Mouse (Mus musculus) right cerebral cortex, postnatal 4 days (tissue): ENCODE data around the gene Rab26.

Source experiments
- DNase-seq: peaks from one replicate; pipeline ENCODE4 v3.0.0-alpha.2; 2022

Gene Rab26

GRCm38 (mm10) chr17:24546234-24546633 lies 12.2 kb upstream of the Rab26 start:
- DNase-seq: no peak

GRCm38 (mm10) chr17:24545247-24545646 lies 11.2 kb upstream of the Rab26 start:
- DNase-seq: no peak

DNA sequence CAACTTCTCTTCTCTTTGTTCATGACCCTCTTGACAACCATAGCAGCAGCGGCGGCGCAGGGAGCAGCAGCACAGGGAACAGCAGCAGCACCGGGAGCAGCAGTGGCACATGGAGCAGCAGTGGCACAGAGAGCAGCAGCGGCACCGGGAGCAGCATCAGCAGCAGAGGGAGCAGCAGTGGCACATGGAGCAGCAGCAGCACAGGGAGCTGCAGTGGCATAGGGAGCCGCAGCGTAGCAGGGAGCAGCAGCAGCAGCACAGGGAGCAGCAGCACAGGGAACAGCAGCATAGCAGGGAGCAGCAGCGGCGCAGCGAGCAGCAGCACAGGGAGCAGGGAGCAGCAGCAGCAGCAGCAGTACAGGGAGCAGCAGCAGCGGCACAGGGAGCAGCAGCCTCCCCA lies 10.6 kb upstream of the Rab26 start:
- DNase-seq: no peak

DNA sequence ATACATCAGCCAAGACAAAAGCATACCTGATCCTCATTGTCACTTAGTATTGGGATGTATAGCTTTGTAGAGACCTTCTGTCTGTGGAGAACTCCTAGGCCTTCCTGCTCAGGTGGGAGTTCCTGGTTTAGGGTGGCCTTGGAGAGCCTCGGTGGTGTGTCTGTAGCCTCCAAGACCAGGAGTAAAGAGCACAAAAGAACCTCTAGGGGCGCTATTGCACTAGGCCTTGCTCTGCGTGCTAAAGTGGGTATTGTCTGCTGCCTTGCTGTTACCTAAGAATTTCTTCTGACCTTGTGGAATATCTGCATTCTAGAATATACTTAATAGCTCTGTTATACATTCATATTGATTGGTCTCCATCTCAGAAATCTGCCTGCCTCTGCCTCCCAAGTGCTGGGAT lies 6.4 kb upstream of the Rab26 start:
- no peak for DNase-seq

- peak; percentile 63 for DNase-seq
Observed at GRCm38 (mm10) chr17:24538950-24539349, 4.9 kb upstream of the Rab26 start.

GRCm38 (mm10) chr17:24537536-24537935 lies 3.5 kb upstream of the Rab26 start:
- no peak for DNase-seq

GRCm38 (mm10) chr17:24535300-24535699 lies 1.3 kb upstream of the Rab26 start:
- DNase-seq: no peak

GRCm38 (mm10) chr17:24533099-24533992 lies 664 bp downstream of the Rab26 start:
- DNase-seq: peak; percentile 74

- DNase-seq: no peak
Observed at GRCm38 (mm10) chr17:24532045-24532444, 2.0 kb downstream of the Rab26 start.

- no peak for DNase-seq
Observed at GRCm38 (mm10) chr17:24531064-24531463, 2.9 kb downstream of the Rab26 start.

DNA sequence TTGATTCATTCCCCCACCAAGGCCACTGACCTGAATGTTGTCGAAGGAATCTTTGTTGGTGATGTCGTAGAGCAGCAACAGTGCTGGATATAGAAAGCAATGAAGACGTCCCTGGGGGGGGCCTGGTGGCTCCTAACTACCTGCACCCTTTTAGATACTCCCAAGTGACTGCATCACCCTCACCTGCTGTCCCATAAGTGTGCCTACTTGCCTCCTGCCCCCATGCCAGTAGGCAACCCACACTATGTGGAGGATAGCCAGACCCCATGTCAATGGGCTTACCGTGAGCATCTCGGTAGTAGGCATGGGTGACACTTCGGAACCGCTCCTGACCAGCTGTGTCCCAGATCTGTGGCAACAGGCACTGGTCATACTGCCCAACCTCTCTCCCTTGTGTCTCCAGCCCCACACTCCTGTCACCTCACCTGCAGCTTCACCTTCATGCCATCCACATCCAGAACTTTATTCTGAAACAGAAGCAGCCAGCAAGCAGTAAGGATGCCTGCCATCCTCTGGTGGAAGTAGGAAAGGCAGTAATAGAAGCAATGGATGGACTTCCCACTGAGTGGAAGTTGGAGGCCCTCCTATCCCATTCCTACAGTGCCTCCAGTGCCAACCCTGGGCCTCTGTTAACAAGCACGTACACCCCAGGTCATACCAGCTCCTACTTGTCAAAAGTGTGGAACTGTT lies 3.5 kb downstream of the Rab26 start:
- DNase-seq: no peak

DNA sequence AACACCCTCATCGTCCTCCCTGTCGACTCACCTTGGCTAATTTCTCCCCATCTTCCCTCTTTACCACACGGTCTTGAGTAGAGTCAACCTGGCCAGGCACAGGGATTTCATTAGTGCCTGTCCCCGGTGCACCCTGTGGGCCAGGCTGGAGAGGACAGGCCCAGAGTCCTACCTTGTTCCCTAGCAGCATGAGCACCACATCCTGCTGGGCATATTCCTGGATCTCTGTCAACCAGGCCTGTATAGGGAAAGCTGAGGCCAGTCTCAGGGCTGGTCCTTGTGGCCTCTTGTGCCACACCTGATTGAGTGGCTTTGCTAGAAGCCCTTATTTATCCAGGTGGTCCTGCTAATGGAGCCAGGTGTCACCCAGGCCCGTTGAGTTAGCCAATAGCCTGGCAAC lies 4.1 kb downstream of the Rab26 start:
- DNase-seq: no peak

GRCm38 (mm10) chr17:24529007-24529451 lies 5.0 kb downstream of the Rab26 start:
- peak; percentile 68 for DNase-seq

DNA sequence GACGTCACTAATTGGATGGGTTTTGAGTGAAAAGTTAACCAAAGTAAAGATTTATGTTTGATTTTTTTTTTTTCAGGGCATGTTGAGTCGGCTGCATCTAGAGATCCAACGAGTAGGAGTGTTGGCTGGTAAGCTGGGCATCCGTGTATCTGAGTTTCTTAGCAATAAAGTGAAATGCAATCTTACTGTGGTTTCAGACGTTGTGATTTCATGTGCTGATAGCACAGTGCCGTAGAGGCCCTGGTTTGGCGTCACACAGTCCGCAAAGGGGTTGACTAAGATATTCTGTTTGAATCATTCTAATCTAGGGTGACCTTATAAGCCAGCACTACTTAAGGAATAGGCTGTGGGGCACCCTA lies 5.5 kb downstream of the Rab26 start:
- no peak for DNase-seq

DNA sequence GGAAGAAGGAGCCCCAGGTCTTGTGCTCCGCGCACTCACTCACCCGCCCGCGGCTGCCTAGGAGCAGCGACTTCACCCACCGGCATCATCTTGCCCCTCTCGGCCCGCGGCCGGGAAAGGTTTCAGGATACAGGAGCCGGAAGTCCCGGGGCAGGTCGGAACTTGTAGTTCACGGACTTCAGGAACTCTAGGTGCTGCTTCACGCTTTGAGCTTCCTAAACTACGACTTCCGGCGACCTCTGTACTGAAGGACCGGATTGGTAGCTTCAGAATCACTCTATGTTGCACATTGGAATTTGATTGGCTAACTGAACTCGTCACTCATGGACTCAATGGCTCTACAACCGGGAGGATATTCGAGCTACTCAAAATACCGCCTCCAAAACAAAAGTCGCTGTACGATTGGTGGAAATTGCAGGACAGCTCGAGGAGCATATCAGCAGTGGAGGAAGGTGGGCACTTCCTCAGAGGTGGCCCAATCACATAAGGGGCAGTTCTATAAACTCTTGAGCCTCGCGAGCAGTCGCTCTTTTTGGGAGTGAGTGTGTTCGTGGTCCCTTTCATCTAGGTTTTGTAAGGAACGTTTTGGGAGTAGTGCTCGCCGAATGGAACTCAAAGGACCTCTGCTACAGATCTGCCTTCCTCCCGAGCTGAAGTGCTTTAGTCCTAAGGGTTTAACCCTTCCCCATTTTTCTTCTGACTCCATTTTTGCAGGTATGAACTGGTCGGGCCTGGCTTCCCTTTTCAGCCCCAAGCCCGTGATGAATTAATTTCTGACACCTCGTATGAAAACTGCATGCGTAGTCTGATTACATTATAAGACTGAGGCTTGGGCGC lies 6.1 kb downstream of the Rab26 start, which contains the start of gene Traf7:
Traf7 (minus strand) TSS at position 216 of the 837 bp plus-strand sequence.
- peak; percentile 82 for DNase-seq

DNA sequence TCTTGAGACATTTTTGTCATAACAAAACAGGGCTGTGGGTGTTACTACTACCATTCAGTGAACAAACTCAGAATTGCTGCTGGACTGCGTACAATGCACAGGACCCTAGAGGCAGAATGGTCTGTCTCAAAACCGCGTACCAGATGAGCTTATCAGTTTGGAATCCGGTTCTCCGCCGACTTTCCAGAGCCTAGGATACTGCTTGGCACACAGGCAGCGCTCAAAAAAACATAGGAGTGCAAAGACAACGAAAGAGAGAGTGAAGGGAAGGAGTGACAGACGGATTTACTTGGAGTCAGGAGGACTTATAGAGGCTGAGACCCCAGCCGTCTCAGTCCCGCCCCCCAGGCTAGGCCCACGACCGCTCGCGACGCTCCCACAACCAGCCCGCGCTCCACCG lies 6.7 kb downstream of the Rab26 start:
- DNase-seq: no peak

DNA sequence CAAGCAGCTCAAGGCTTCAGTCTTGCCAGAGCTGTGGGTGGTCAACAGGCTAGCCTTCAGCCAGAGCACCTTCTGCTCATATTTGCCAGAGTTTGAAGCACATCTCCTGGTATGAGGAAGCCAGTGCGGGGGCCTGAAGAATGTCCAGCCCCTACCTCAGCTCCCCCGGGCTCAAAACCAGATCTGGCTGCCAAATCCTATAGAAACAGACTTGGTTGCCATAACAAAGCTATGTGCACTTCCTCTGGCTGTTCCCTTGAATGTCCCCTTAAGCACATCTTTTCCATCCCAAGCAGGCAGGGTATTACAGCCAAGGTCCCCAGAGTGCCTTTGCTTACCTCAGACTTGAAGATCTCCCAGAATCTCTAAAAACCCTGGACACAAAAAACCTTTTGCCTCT lies 9.3 kb downstream of the Rab26 start:
- DNase-seq: no peak

DNA sequence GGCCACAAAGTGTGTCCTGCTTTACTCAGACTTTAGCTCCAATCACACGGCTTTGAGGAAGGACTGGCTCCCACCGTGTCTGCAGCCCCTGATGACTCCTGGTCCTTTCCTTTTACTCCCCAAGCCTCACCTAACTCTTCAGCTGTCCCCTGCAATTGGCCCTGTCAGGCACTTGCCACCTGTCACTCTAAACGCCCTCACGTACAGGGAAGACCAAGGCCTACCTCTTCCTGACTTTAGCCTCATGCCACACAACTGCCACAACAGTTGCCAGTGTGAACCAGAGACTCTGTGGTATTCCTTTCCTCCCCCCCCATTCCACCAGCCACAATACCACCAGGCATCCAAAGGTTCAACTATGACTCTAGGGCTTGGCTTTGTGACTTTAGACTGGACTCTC lies 13.6 kb downstream of the Rab26 start:
- no peak for DNase-seq

DNA sequence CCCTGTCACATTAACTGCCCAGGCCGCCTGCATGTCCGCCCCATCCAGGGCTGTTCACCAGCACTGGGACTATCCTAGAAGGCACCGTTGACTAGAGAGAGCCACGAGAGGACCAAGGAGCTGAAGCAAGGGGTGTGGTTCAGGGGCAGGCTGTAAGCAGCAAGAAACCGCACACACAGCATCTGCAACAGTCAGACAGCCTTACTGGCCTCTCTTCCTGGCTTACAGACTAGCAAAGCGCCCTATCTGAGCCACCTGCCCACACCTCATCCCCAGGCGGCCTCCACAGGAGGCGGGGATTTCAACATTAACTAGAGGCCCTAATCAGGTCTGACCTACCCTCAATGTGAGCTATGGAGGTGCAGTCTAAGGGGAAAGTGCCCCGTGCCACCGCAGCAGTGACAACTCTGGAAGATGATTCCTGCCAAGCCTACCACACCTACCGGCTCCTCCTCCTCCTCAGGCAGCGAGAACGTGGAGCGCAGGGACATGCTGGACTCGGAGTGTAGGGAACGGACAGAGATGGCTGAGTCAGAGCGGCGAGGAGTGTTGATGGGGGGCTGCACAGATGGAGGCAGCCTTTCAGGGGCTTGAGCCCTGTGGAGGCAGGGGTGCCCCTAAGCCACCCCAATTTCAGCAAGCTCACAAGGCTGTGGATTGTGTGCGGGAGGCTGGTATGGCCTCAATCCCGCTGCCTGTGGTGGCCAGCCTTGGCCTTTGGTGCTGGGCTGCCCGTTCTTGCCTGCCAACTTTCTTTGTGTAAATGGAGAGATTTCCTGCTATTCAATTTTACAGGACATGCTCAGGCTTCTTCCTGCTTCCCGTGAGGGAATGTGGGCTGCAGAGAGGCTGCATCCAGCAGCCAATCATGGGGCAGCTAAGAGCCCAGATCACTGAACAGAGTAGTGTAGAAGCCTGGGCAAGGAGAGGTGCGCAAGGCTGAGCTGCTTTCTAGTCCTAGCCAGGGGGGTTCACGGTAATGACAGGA lies 19.4 kb downstream of the Rab26 start:
- no peak for DNase-seq

DNA sequence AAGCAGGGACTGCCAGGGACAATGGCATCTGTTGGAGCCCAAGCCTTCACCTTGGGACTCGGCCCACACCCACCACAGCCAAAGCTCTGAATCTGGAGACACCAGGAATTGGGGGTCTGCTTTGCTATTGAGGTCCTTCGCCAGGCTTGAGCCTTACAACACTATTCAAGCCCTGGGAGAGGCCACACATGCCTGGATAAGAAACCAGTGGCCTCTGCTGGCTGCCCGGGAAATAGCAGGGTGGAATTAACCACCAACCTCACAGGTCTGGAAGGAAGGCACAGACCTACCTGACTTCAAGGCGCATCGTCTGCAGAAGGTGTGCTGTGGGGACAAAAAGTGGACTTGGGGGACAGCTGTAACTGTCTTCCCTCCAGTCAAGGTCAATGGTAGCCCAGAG lies 20.4 kb downstream of the Rab26 start:
- DNase-seq: peak; percentile 63

DNA sequence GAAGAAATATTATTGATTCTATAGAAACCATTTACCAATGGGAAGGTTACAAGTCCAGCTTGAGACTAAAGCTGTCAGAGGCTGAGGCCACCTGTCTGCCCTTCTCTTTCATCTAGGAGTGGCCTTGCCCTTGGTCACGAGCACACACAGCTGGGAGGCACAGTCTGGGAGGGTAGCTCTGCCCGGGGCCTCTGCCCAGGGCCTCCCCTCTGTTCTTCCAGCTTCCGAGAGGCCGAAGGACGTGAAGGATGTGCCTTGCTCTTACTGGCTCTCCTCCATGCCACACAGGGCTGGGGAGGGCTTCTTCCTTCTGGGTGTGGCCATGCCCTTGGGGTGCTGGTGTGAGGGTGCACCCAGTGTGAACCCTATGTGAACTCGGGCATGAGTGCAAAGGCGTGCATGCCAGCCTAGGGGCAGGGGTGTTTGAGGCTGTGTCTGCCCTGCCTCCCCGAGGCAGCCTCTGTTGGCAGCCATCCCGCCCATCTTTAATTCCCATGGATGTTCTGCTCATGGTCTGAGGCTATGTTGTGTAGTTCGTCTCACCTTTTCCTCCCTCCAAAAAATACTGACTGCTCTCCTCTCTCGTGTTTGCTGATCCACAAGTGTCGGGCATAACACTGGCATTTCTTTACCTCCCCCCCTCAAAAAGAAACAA lies 26.1 kb downstream of the Rab26 start:
- peak; percentile 33 for DNase-seq
